Mouse (Mus musculus): ENCODE measurements around the gene Emc7. TPM values are rescaled to one million over a fixed set of nuclear protein-coding genes. Genes with fewer than 3 reads are reported as not detected.
A peak's percentile ranks its signal among the peaks of the same experiment; 100 is the strongest.

The Emc7 gene
- total and polyA plus RNA-seq, 2 experiments from 2014 or later, result 7.0 to 22.7 TPM

GRCm38 (mm10) chr2:112469542-112469941 lies 14.7 kb downstream of the Emc7 start:
- TF ChIP-seq CTCF (IDR thresholded peaks at IDR 0.05; ENCODE audit: low read depth) (no peak), EP300 (IDR thresholded peaks at IDR 0.05; ENCODE audit: low read depth) (no peak)
- Histone ChIP-seq H3K4me3 (ENCODE audit: low read depth, low read length) (no peak overlapping the region), H3K9ac (replicated peaks; ENCODE audit: low read depth, low read length) (no peak overlapping the region), H3K9me3 (replicated peaks; ENCODE audit: control insufficient read depth, low read length) (no peaks in the 10 kb centered on the region), H3K36me3 (replicated peaks; ENCODE audit: control insufficient read depth, insufficient read depth, low read length) (peaks cover 35% of the 10 kb centered on the region), H3K27ac (ENCODE audit: low read depth) (peak overlapping the region; percentile 18; the same call in 1 of the 2 replicates), H3K4me1 (ENCODE audit: control insufficient read depth, insufficient read depth) (0 out of 2 replicates have a peak, but pooled peaks cover 17% of the 10 kb centered on the region), H3K27me3 (ENCODE audit: control insufficient read depth, insufficient read depth, low read length) (no peaks in the 10 kb centered on the region), H3K4me2 (ENCODE audit: low read depth, low read length) (no peak overlapping the region)
- ATAC-seq (ENCODE audit: insufficient read depth, low read depth), result no peak
- DNase-seq (ENCODE audit: low spot score), result no peak

- Histone ChIP-seq H3K4me3 (ENCODE audit: low read depth, low read length) (no peak overlapping the region), H3K4me2 (ENCODE audit: low read depth, low read length) (no peak overlapping the region), H3K27ac (ENCODE audit: low read depth) (peak overlapping the region; percentile 18), H3K4me1 (ENCODE audit: control insufficient read depth, insufficient read depth) (0 out of 2 replicates have a peak, but pooled peaks cover 17% of the 10 kb centered on the region), H3K9me3 (replicated peaks; ENCODE audit: control insufficient read depth, low read length) (no peaks in the 10 kb centered on the region), H3K9ac (replicated peaks; ENCODE audit: low read depth, low read length) (no peak overlapping the region), H3K36me3 (replicated peaks; ENCODE audit: control insufficient read depth, insufficient read depth, low read length) (peaks cover 30% of the 10 kb centered on the region), H3K27me3 (ENCODE audit: control insufficient read depth, insufficient read depth, low read length) (no peaks in the 10 kb centered on the region)
- TF ChIP-seq EP300 (IDR thresholded peaks at IDR 0.05; ENCODE audit: low read depth), result no peak
- peak; percentile 69 for ATAC-seq (ENCODE audit: insufficient read depth, low read depth)
- peak; percentile 30 for DNase-seq (ENCODE audit: low spot score)
- WGBS, result 29% methylated on average over 5 of the region's 5 CpGs
These were observed 16.2 kb downstream of the Emc7 start for GRCm38 (mm10) chr2:112470961-112471381.

- DNase-seq (ENCODE audit: low spot score), result no peak
- WGBS, result 85% methylated on average over 2 of the region's 2 CpGs
These were observed 17.3 kb downstream of the Emc7 start for GRCm38 (mm10) chr2:112472076-112472475.

GRCm38 (mm10) chr2:112474997-112475724 lies 20.4 kb downstream of the Emc7 start:
- Histone ChIP-seq H3K9ac (replicated peaks; ENCODE audit: low read depth, low read length) (no peak overlapping the region), H3K4me3 (ENCODE audit: low read depth, low read length) (no peak overlapping the region), H3K27me3 (ENCODE audit: control insufficient read depth, insufficient read depth, low read length) (no peaks in the 10 kb centered on the region), H3K36me3 (replicated peaks; ENCODE audit: control insufficient read depth, insufficient read depth, low read length) (no peaks in the 10 kb centered on the region), H3K4me1 (ENCODE audit: control insufficient read depth, insufficient read depth) (0 out of 2 replicates have a peak, but pooled peaks cover 11% of the 10 kb centered on the region), H3K4me2 (ENCODE audit: low read depth, low read length) (no peak overlapping the region), H3K9me3 (replicated peaks; ENCODE audit: control insufficient read depth, low read length) (no peaks in the 10 kb centered on the region), H3K27ac (ENCODE audit: low read depth) (no peak overlapping the region)
- TF ChIP-seq CTCF (IDR thresholded peaks at IDR 0.05; ENCODE audit: low read depth), result no peak
- TF ChIP-seq EP300 (IDR thresholded peaks at IDR 0.05; ENCODE audit: low read depth), result no peak
- WGBS, result 65% methylated on average over 5 of the region's 5 CpGs
- DNase-seq (ENCODE audit: low spot score) (no peak), ATAC-seq (ENCODE audit: insufficient read depth, low read depth) (no peak)

More at GRCm38 (mm10) chr2:112472076-112472475, 17.3 kb downstream of the Emc7 start:
- Histone ChIP-seq H3K9me3 (replicated peaks; ENCODE audit: control insufficient read depth, low read length) (no peaks in the 10 kb centered on the region), H3K4me1 (ENCODE audit: control insufficient read depth, insufficient read depth) (0 out of 2 replicates have a peak, but pooled peaks cover 17% of the 10 kb centered on the region), H3K36me3 (replicated peaks; ENCODE audit: control insufficient read depth, insufficient read depth, low read length) (peaks cover 19% of the 10 kb centered on the region), H3K4me3 (ENCODE audit: low read depth, low read length) (no peak overlapping the region), H3K9ac (replicated peaks; ENCODE audit: low read depth, low read length) (no peak overlapping the region), H3K27me3 (ENCODE audit: control insufficient read depth, insufficient read depth, low read length) (no peaks in the 10 kb centered on the region), H3K27ac (ENCODE audit: low read depth) (no peak overlapping the region), H3K4me2 (ENCODE audit: low read depth, low read length) (no peak overlapping the region)
- TF ChIP-seq CTCF (IDR thresholded peaks at IDR 0.05; ENCODE audit: low read depth), result no peak
- TF ChIP-seq EP300 (IDR thresholded peaks at IDR 0.05; ENCODE audit: low read depth), result no peak
- ATAC-seq (ENCODE audit: insufficient read depth, low read depth), result no peak

GRCm38 (mm10) chr2:112476554-112476953 lies 21.8 kb downstream of the Emc7 start:
- 72% methylated on average over 6 of the region's 6 CpGs for WGBS
- Histone ChIP-seq H3K9ac (replicated peaks; ENCODE audit: low read depth, low read length) (no peak overlapping the region), H3K4me1 (ENCODE audit: control insufficient read depth, insufficient read depth) (no peaks in the 10 kb centered on the region), H3K4me3 (ENCODE audit: low read depth, low read length) (no peak overlapping the region), H3K27me3 (ENCODE audit: control insufficient read depth, insufficient read depth, low read length) (no peaks in the 10 kb centered on the region), H3K27ac (ENCODE audit: low read depth) (no peak overlapping the region), H3K4me2 (ENCODE audit: low read depth, low read length) (no peak overlapping the region), H3K9me3 (replicated peaks; ENCODE audit: control insufficient read depth, low read length) (no peaks in the 10 kb centered on the region), H3K36me3 (replicated peaks; ENCODE audit: control insufficient read depth, insufficient read depth, low read length) (no peaks in the 10 kb centered on the region)
- TF ChIP-seq EP300 (IDR thresholded peaks at IDR 0.05; ENCODE audit: low read depth) (no peak), CTCF (IDR thresholded peaks at IDR 0.05; ENCODE audit: low read depth) (no peak)
- ATAC-seq (ENCODE audit: insufficient read depth, low read depth), result no peak
- DNase-seq (ENCODE audit: low spot score), result no peak
